Mouse (Mus musculus) v-Abl transformed pro-B cells (cell line): ENCODE measurements at regions not wholly inside any gene's neighbourhood (a gene's known extent, or its start where the extent isn't known, plus 50 kb on each side); places are given as distances from the start of the nearest gene placed in this dataset.

ENCODE experiments used
- in situ Hi-C, 2 experiments: fragments of 400-800 bp; cut with MboI; formaldehyde crosslinking; loops; one replicate each; pipeline ENCODE4 v1.15.1; 2025; ENCODE audit not compliant: unreplicated experiment in 2 of 2

- in situ Hi-C loops = no loop called here
Measured at GRCm38 (mm10) chr2:51267662-51268061, 118.8 kb upstream of the Rnd3 start.

GRCm38 (mm10) chr2:51262506-51262905 lies 113.6 kb upstream of the Rnd3 start:
- in situ Hi-C loops = no loop called here

GRCm38 (mm10) chr2:51250798-51251197 lies 101.9 kb upstream of the Rnd3 start:
- in situ Hi-C loops = no loop called here

GRCm38 (mm10) chr2:51241573-51241972 lies 92.7 kb upstream of the Rnd3 start:
- in situ Hi-C loops = no loop called here

- in situ Hi-C loops = no loop called here
Measured at GRCm38 (mm10) chr2:51240000-51240399, 91.1 kb upstream of the Rnd3 start.

- in situ Hi-C loops = no loop called here
Measured at GRCm38 (mm10) chr2:51238992-51239391, 90.1 kb upstream of the Rnd3 start.

- in situ Hi-C loops = no loop called here
Measured at GRCm38 (mm10) chr2:51238131-51238931, 89.4 kb upstream of the Rnd3 start.

- in situ Hi-C loops = no loop called here
Measured at GRCm38 (mm10) chr2:51237451-51237850, 88.5 kb upstream of the Rnd3 start.

GRCm38 (mm10) chr2:51236852-51237251 lies 87.9 kb upstream of the Rnd3 start:
- in situ Hi-C loops = no loop called here

- in situ Hi-C loops = no loop called here
Measured at GRCm38 (mm10) chr2:51234427-51234826, 85.5 kb upstream of the Rnd3 start.

GRCm38 (mm10) chr2:51222851-51223250 lies 73.9 kb upstream of the Rnd3 start:
- in situ Hi-C loops = no loop called here

GRCm38 (mm10) chr2:51219714-51220113 lies 70.8 kb upstream of the Rnd3 start:
- in situ Hi-C loops = no loop called here

GRCm38 (mm10) chr2:51207150-51208022 lies 58.5 kb upstream of the Rnd3 start:
- in situ Hi-C loops = no loop called here

- in situ Hi-C loops = no loop called here
Measured at GRCm38 (mm10) chr2:51206332-51206731, 57.4 kb upstream of the Rnd3 start.
